22 mouse cellular contexts compared by ENCODE assay signal in genomic region chr5:122662501-122662900, GRCm38 (mm10). TPM values are rescaled to one million over a fixed set of nuclear protein-coding genes. Genes with fewer than 3 reads are reported as not detected.
DNase-seq lines count a peak whose midpoint lies in the region; ATAC-seq and TF ChIP-seq lines count a peak whose summit lies in the region.
"Had no signal": no experiment of that assay in that cellular context is flagged by ENCODE, and none has a peak within 500 bp of the region (broad histone marks: within the 10 kb centered on the region; RNA-seq: fewer than 3 reads in every experiment).

No protein-coding gene starts in this region.

- H3K4me2 ChIP-seq in heart, embryonic 13.5 days = no peak overlapping the region
- H3K4me2 ChIP-seq in kidney, embryonic 15.5 days = no peak overlapping the region
- no peak overlapping the region for H3K4me2 ChIP-seq in intestine, embryonic 16.5 days (ENCODE audit: low read depth, low read length)
- no peak overlapping the region for H3K4me2 ChIP-seq in liver, postnatal 0 days (ENCODE audit: low read depth, low read length)
- H3K4me2 ChIP-seq in hindbrain, embryonic 11.5 days (replicated peaks; ENCODE audit: low read depth, low read length) = no peak overlapping the region
- H3K4me2 ChIP-seq: hindbrain, embryonic 14.5 days; limb, embryonic 12.5 days; lung, embryonic 15.5 days; midbrain, embryonic 11.5 days; stomach, embryonic 15.5 days had no signal

- intact Hi-C loops in heart, adult 2 months (cut with DNase I) = no loop called here
- intact Hi-C loops in left cerebral cortex, adult 2 months (cut with DNase I) = no loop called here

- H3K9ac ChIP-seq in heart, embryonic 13.5 days = no peak overlapping the region
- H3K9ac ChIP-seq in heart, adult 2 months (ENCODE audit: low read depth, low read length) = no peak overlapping the region
- no peak overlapping the region for H3K9ac ChIP-seq in kidney, embryonic 15.5 days
- no peak overlapping the region for H3K9ac ChIP-seq in intestine, embryonic 16.5 days (ENCODE audit: low read depth, low read length)
- H3K9ac ChIP-seq in liver, postnatal 0 days (replicated peaks) = no peak overlapping the region
- H3K9ac ChIP-seq in hindbrain, embryonic 11.5 days (ENCODE audit: low read depth, low read length) = no peak overlapping the region
- H3K9ac ChIP-seq: hindbrain, embryonic 14.5 days; limb, embryonic 12.5 days; lung, embryonic 15.5 days; stomach, embryonic 15.5 days had no signal

- H3K4me1 ChIP-seq in heart, embryonic 13.5 days = peaks cover 12% of the 10 kb centered on the region
- H3K4me1 ChIP-seq in heart, adult 2 months (ENCODE audit: control insufficient read depth, insufficient read depth, low read length) = peaks cover 1% of the 10 kb centered on the region; the same call in 1 of the 2 replicates
- H3K4me1 ChIP-seq in kidney, embryonic 15.5 days = peaks cover 12% of the 10 kb centered on the region; the same call in 1 of the 2 replicates
- H3K4me1 ChIP-seq in intestine, embryonic 16.5 days (ENCODE audit: control insufficient read depth, insufficient read depth, low read length) = no peaks in the 10 kb centered on the region
- 0 out of 2 replicates have a peak, but pooled peaks cover 4% of the 10 kb centered on the region for H3K4me1 ChIP-seq in liver, postnatal 0 days (ENCODE audit: insufficient read depth)
- H3K4me1 ChIP-seq in hindbrain, embryonic 11.5 days (replicated peaks; ENCODE audit: control insufficient read depth, insufficient read depth, low read length) = no peaks in the 10 kb centered on the region
- H3K4me1 ChIP-seq: limb, embryonic 12.5 days; lung, embryonic 15.5 days; stomach, embryonic 15.5 days had no signal

- no peaks in the 10 kb centered on the region for H3K27me3 ChIP-seq in heart, embryonic 13.5 days (replicated peaks)
- H3K27me3 ChIP-seq in heart, adult 2 months (ENCODE audit: control insufficient read depth, insufficient read depth, low read length) = no peaks in the 10 kb centered on the region
- no peaks in the 10 kb centered on the region for H3K27me3 ChIP-seq in kidney, embryonic 15.5 days
- no peaks in the 10 kb centered on the region for H3K27me3 ChIP-seq in intestine, embryonic 16.5 days (replicated peaks; ENCODE audit: control insufficient read depth, insufficient read depth, low read length)
- no peaks in the 10 kb centered on the region for H3K27me3 ChIP-seq in liver, postnatal 0 days (ENCODE audit: insufficient read depth, low read length)
- H3K27me3 ChIP-seq in hindbrain, embryonic 11.5 days (ENCODE audit: control insufficient read depth, insufficient read depth, low read length) = no peaks in the 10 kb centered on the region
- H3K27me3 ChIP-seq: CH12.LX; limb, embryonic 12.5 days; lung, embryonic 15.5 days; stomach, embryonic 15.5 days had no signal

- no peaks in the 10 kb centered on the region for H3K79me2 ChIP-seq in heart, adult 2 months (replicated peaks; ENCODE audit: control insufficient read depth, insufficient read depth, low read length)

- TF ChIP-seq EP300 in heart, adult 2 months (IDR thresholded peaks at IDR 0.05; ENCODE audit: insufficient read depth, low read depth, low read length) = no peak
- TF ChIP-seq EP300 in liver, postnatal 0 days (IDR thresholded peaks at IDR 0.05; ENCODE audit: low read depth) = peak; percentile 88

- no peak for TF ChIP-seq CTCF in heart, adult 2 months (IDR thresholded peaks at IDR 0.05)
- TF ChIP-seq CTCF in liver, postnatal 0 days (IDR thresholded peaks at IDR 0.05; ENCODE audit: low read depth) = no peak
- no peak for TF ChIP-seq CTCF in left cerebral cortex, adult 2 months (IDR thresholded peaks at IDR 0.05)

- no peaks in the 10 kb centered on the region for H3K36me3 ChIP-seq in heart, embryonic 13.5 days
- H3K36me3 ChIP-seq in heart, adult 2 months (ENCODE audit: control insufficient read depth, insufficient read depth, low read length) = no peaks in the 10 kb centered on the region
- H3K36me3 ChIP-seq in kidney, embryonic 15.5 days = no peaks in the 10 kb centered on the region
- no peaks in the 10 kb centered on the region for H3K36me3 ChIP-seq in intestine, embryonic 16.5 days (ENCODE audit: control insufficient read depth, insufficient read depth, low read length)
- no peaks in the 10 kb centered on the region for H3K36me3 ChIP-seq in liver, postnatal 0 days (replicated peaks; ENCODE audit: insufficient read depth, low read length)
- no peaks in the 10 kb centered on the region for H3K36me3 ChIP-seq in hindbrain, embryonic 11.5 days (ENCODE audit: control insufficient read depth, insufficient read depth, low read length)
- H3K36me3 ChIP-seq: embryonic facial prominence, embryonic 10.5 days; limb, embryonic 12.5 days; lung, embryonic 15.5 days; stomach, embryonic 15.5 days had no signal

- H3K9me3 ChIP-seq in heart, embryonic 13.5 days = no peaks in the 10 kb centered on the region
- no peaks in the 10 kb centered on the region for H3K9me3 ChIP-seq in kidney, embryonic 15.5 days (replicated peaks)
- H3K9me3 ChIP-seq in intestine, embryonic 16.5 days (ENCODE audit: control insufficient read depth, low read length) = no peaks in the 10 kb centered on the region
- no peaks in the 10 kb centered on the region for H3K9me3 ChIP-seq in liver, postnatal 0 days (ENCODE audit: low read length)
- H3K9me3 ChIP-seq in hindbrain, embryonic 11.5 days (ENCODE audit: control insufficient read depth, low read length) = no peaks in the 10 kb centered on the region
- H3K9me3 ChIP-seq: embryonic facial prominence, embryonic 10.5 days; limb, embryonic 12.5 days; lung, embryonic 15.5 days; stomach, embryonic 15.5 days had no signal

- no peak for ATAC-seq in heart, embryonic 13.5 days (ENCODE audit: extremely low read depth, insufficient number of reproducible peaks, low FRiP score, low TSS enrichment)
- ATAC-seq in kidney, embryonic 15.5 days (replicated peaks; ENCODE audit: low FRiP score) = no peak
- peak; percentile 71 for ATAC-seq in intestine, embryonic 16.5 days
- ATAC-seq in liver, postnatal 0 days = peak; percentile 93
- ATAC-seq in hindbrain, embryonic 11.5 days (ENCODE audit: low FRiP score) = no peak

- no peak overlapping the region for H3K4me3 ChIP-seq in heart, embryonic 13.5 days
- no peak overlapping the region for H3K4me3 ChIP-seq in heart, adult 2 months
- no peak overlapping the region for H3K4me3 ChIP-seq in kidney, embryonic 15.5 days (replicated peaks)
- no peak overlapping the region for H3K4me3 ChIP-seq in intestine, embryonic 16.5 days (ENCODE audit: low read length)
- no peak overlapping the region for H3K4me3 ChIP-seq in liver, postnatal 0 days (ENCODE audit: low read depth, low read length)
- H3K4me3 ChIP-seq in left cerebral cortex, adult 2 months = no peak overlapping the region
- no peak overlapping the region for H3K4me3 ChIP-seq in hindbrain, embryonic 11.5 days (ENCODE audit: low read depth, low read length)
- H3K4me3 ChIP-seq: embryonic facial prominence, embryonic 10.5 days; limb, embryonic 12.5 days; lung, embryonic 15.5 days; stomach, embryonic 15.5 days had no signal

- H3K27ac ChIP-seq in heart, embryonic 13.5 days (replicated peaks) = 0 out of 2 replicates have a peak overlapping the region, but pooled peaks have one; percentile 5
- no peak overlapping the region for H3K27ac ChIP-seq in heart, adult 2 months
- H3K27ac ChIP-seq in kidney, embryonic 15.5 days = no peak overlapping the region
- H3K27ac ChIP-seq in intestine, embryonic 16.5 days (ENCODE audit: low read length) = no peak overlapping the region
- H3K27ac ChIP-seq in liver, postnatal 0 days (ENCODE audit: low read depth) = peak overlapping the region; percentile 37
- H3K27ac ChIP-seq in left cerebral cortex, adult 2 months = no peak overlapping the region
- no peak overlapping the region for H3K27ac ChIP-seq in hindbrain, embryonic 11.5 days (ENCODE audit: low read depth, low read length)
- H3K27ac ChIP-seq: embryonic facial prominence, embryonic 10.5 days; hindbrain, embryonic 14.5 days; limb, embryonic 12.5 days; lung, embryonic 15.5 days; stomach, embryonic 15.5 days had no signal

- 96% methylated on average over 6 of the region's 6 CpGs for WGBS in heart, embryonic 13.5 days
- 93% methylated on average over 6 of the region's 6 CpGs for WGBS in heart, adult 2 months
- WGBS in kidney, embryonic 15.5 days = 94% methylated on average over 6 of the region's 6 CpGs
- 87% methylated on average over 6 of the region's 6 CpGs for WGBS in intestine, embryonic 16.5 days
- 74% methylated on average over 6 of the region's 6 CpGs for WGBS in liver, postnatal 0 days (ENCODE audit: insufficient replicate concordance)
- WGBS in hindbrain, embryonic 11.5 days = 97% methylated on average over 6 of the region's 6 CpGs

- TF ChIP-seq POLR2A in heart, adult 2 months (IDR thresholded peaks at IDR 0.05; ENCODE audit: insufficient read depth, low read depth, low read length) = no peak

- DNase-seq in heart, adult 2 months = no peak
- DNase-seq in kidney, postnatal 25 days = peak; percentile 16 to 61
- DNase-seq in liver, postnatal 0 days = peak; percentile 78
- no peak for DNase-seq in left cerebral cortex, adult 2 months (ENCODE audit: extremely low spot score in 1 of 2, low spot score in 2 of 2)
- no peak for DNase-seq in hindbrain, embryonic 11.5 days (ENCODE audit: low spot score)
- DNase-seq: adrenal gland, postnatal 36 days; cerebellum, adult 11-12 months; heart, adult 11 months; heart, postnatal 14 days; layer of hippocampus, adult 9-11 months; lung, postnatal 4 days; retina, postnatal 1 day had no signal

RNA-seq across cellular contexts. Expression of gene P2rx7, which starts 18.8 kb away (rescaled TPM):
- 1.3 and 1.6 TPM in 2 replicates for polyA plus RNA-seq in heart, embryonic 13.5 days (2015; fragmentation: Nextera tagmentation; extraction: Ambion mirVana)
- total RNA-seq in heart, adult 2 months (2021) = 1 to 10 TPM; 2.8 to 3.1 TPM
- polyA plus RNA-seq in heart, adult 2 months (2012; rRNA removed) = 7.2 and 7.4 TPM in 2 replicates
- 0.94 and 1.4 TPM in 2 replicates for polyA plus RNA-seq in kidney, embryonic 15.5 days (2015; fragmentation: Nextera tagmentation; extraction: Ambion mirVana)
- 2.1 and 2.9 TPM in 2 replicates for polyA plus RNA-seq in intestine, embryonic 16.5 days (2015; fragmentation: Nextera tagmentation; extraction: Ambion mirVana)
- polyA plus RNA-seq in liver, postnatal 0 days (2015; fragmentation: Nextera tagmentation; extraction: Ambion mirVana) = 1.7 and 2.1 TPM in 2 replicates
- total RNA-seq in left cerebral cortex, adult 2 months (2021) = 1 to 10 TPM; 6.2 to 7.7 TPM
- polyA plus RNA-seq in hindbrain, embryonic 11.5 days (2014; fragmentation: Nextera tagmentation; extraction: Ambion mirVana) = 3.4 and 3.5 TPM in 2 replicates

RNA-seq across cellular contexts. Expression of gene P2rx4, which starts 44.8 kb away (rescaled TPM):
- 14.4 and 18.8 TPM in 2 replicates for polyA plus RNA-seq in heart, embryonic 13.5 days (2015; fragmentation: Nextera tagmentation; extraction: Ambion mirVana)
- total RNA-seq in heart, adult 2 months (2021) = 10 to 100 TPM; 17.4 to 19.0 TPM
- polyA plus RNA-seq in heart, adult 2 months (2012; rRNA removed) = 28.9 and 35.0 TPM in 2 replicates
- 20.4 and 25.6 TPM in 2 replicates for polyA plus RNA-seq in kidney, embryonic 15.5 days (2015; fragmentation: Nextera tagmentation; extraction: Ambion mirVana)
- 59.6 and 62.6 TPM in 2 replicates for polyA plus RNA-seq in intestine, embryonic 16.5 days (2015; fragmentation: Nextera tagmentation; extraction: Ambion mirVana)
- polyA plus RNA-seq in liver, postnatal 0 days (2015; fragmentation: Nextera tagmentation; extraction: Ambion mirVana) = 36.0 and 36.2 TPM in 2 replicates
- 10 to 100 TPM; 19.3 to 20.1 TPM for total RNA-seq in left cerebral cortex, adult 2 months (2021)
- 10.8 and 12.4 TPM in 2 replicates for polyA plus RNA-seq in hindbrain, embryonic 11.5 days (2014; fragmentation: Nextera tagmentation; extraction: Ambion mirVana)

RNA-seq across cellular contexts. Expression of gene Ift81, which starts 48.2 kb away (rescaled TPM):
- polyA plus RNA-seq in heart, embryonic 13.5 days (2015; fragmentation: Nextera tagmentation; extraction: Ambion mirVana) = 23.8 and 30.7 TPM in 2 replicates
- 10 to 100 TPM; 78.1 to 97.0 TPM for total RNA-seq in heart, adult 2 months (2021)
- polyA plus RNA-seq in heart, adult 2 months (2012; rRNA removed) = 11.4 and 25.3 TPM in 2 replicates
- 41.4 and 43.0 TPM in 2 replicates for polyA plus RNA-seq in kidney, embryonic 15.5 days (2015; fragmentation: Nextera tagmentation; extraction: Ambion mirVana)
- 18.3 and 24.2 TPM in 2 replicates for polyA plus RNA-seq in intestine, embryonic 16.5 days (2015; fragmentation: Nextera tagmentation; extraction: Ambion mirVana)
- 2.7 TPM in 2 replicates for polyA plus RNA-seq in liver, postnatal 0 days (2015; fragmentation: Nextera tagmentation; extraction: Ambion mirVana)
- 10 to 100 TPM; 46.4 to 49.2 TPM for total RNA-seq in left cerebral cortex, adult 2 months (2021)
- 46.1 and 49.1 TPM in 2 replicates for polyA plus RNA-seq in hindbrain, embryonic 11.5 days (2014; fragmentation: Nextera tagmentation; extraction: Ambion mirVana)

Comparison
In these comparisons a context has a peak if more than half of its experiments do, and no peak if none do; other contexts are left out.
1. H3K27ac ChIP-seq: peak in heart, embryonic 13.5 days (single experiment) and liver, postnatal 0 days (single experiment); none in heart, adult 2 months (single experiment), kidney, embryonic 15.5 days (single experiment), intestine, embryonic 16.5 days (single experiment), left cerebral cortex, adult 2 months (single experiment) and hindbrain, embryonic 11.5 days (single experiment).
2. ATAC-seq: peak in intestine, embryonic 16.5 days (single experiment) and liver, postnatal 0 days (single experiment); none in heart, embryonic 13.5 days (single experiment), kidney, embryonic 15.5 days (single experiment) and hindbrain, embryonic 11.5 days (single experiment).
3. DNase-seq: peak in kidney, postnatal 25 days (2 of 2) and liver, postnatal 0 days (single experiment); none in heart, adult 2 months (0 of 2), left cerebral cortex, adult 2 months (0 of 2) and hindbrain, embryonic 11.5 days (single experiment).